Mouse (Mus musculus) CH12.LX (cell line): Measurements from ENCODE around the gene Klhl28. TPM values are rescaled to one million over a fixed set of nuclear protein-coding genes. Genes with fewer than 3 reads are reported as not detected.
A peak's percentile ranks its signal among the peaks of the same experiment; 100 is the strongest.

Source experiments
- DNase-seq: peaks from one replicate; pipeline ENCODE4 v3.0.0-alpha.2; 2013; ENCODE audit errors: extremely low read depth
- H3K27ac ChIP-seq: 2 replicates; pipeline ENCODE4 v1.5.1; 2012; ENCODE audit warnings: low read depth, mild to moderate bottlenecking, control low read depth, moderate library complexity; ENCODE audit not compliant: insufficient read depth
- H3K27me3 ChIP-seq: replicated peaks from 2 replicates; pipeline ENCODE3; 2012; ENCODE audit warnings: inconsistent platforms
- H3K36me3 ChIP-seq, 2 experiments: replicated peaks in 1 of 2; 2 replicates each; pipeline versions ENCODE3 to v1.6.1; 2012; ENCODE audit warnings: inconsistent platforms in 1 of 2, low read length in 1 of 2, mild to moderate bottlenecking in 1 of 2, mixed read lengths in 1 of 2, moderate library complexity in 1 of 2; ENCODE audit not compliant: control insufficient read depth in 1 of 2, insufficient read depth in 1 of 2
- H3K4me1 ChIP-seq, 2 experiments: 2 replicates each; pipeline ENCODE4 v1.6.1; 2012; ENCODE audit warnings: inconsistent platforms in 1 of 2, moderate library complexity in 1 of 2; ENCODE audit not compliant: insufficient read depth in 2 of 2, control insufficient read depth in 1 of 2
- H3K4me2 ChIP-seq: 2 replicates; pipeline ENCODE4 v1.6.1; 2012; ENCODE audit warnings: low read depth, mild to moderate bottlenecking, control low read depth; ENCODE audit not compliant: poor library complexity, insufficient read depth, severe bottlenecking
- H3K4me3 ChIP-seq, 3 experiments: fragments of 150-350 bp in 1 of 3; sonication (generic) in 1 of 3; replicated peaks in 1 of 3; 2 replicates each; pipeline versions ENCODE3 to v1.5.1; 2011 to 2012; ENCODE audit warnings: low read depth in 2 of 3, low read length in 2 of 3, mild to moderate bottlenecking in 2 of 3, moderate library complexity in 2 of 3, control low read depth in 1 of 3, improper control_type of control experiment in 1 of 3, inconsistent platforms in 1 of 3, mixed read lengths in 1 of 3; ENCODE audit not compliant: poor library complexity in 1 of 3
- H3K79me2 ChIP-seq: replicated peaks from 2 replicates; pipeline ENCODE4 v1.6.1; 2012; ENCODE audit warnings: mild to moderate bottlenecking, moderate library complexity; ENCODE audit not compliant: control insufficient read depth, poor library complexity, insufficient read depth, severe bottlenecking; ENCODE audit errors: extremely low read depth
- H3K9ac ChIP-seq: 2 replicates; pipeline ENCODE4 v1.6.1; 2012; ENCODE audit warnings: low read depth, mild to moderate bottlenecking, control low read depth, moderate library complexity; ENCODE audit not compliant: insufficient read depth
- H3K9me3 ChIP-seq: replicated peaks from 2 replicates; pipeline ENCODE3; 2012; ENCODE audit warnings: low read length, inconsistent platforms, mixed read lengths
- CHD1 ChIP-seq: IDR thresholded peaks from 2 replicates; pipeline ENCODE4 v1.6.1; 2012; ENCODE audit warnings: low read depth, low read length, improper control_type of control experiment, inconsistent platforms
- E2F4 ChIP-seq: IDR thresholded peaks from 2 replicates; pipeline ENCODE4 v1.6.1; 2011; ENCODE audit warnings: low read depth, low read length, improper control_type of control experiment; ENCODE audit not compliant: insufficient replicate concordance
- ELF1 ChIP-seq: IDR thresholded peaks from 2 replicates; pipeline ENCODE4 v1.6.1; 2014; ENCODE audit warnings: low read depth, mild to moderate bottlenecking, inconsistent platforms, low read length, improper control_type of control experiment
- EP300 ChIP-seq: IDR thresholded peaks from 2 replicates; pipeline ENCODE4 v1.6.1; 2011; ENCODE audit warnings: low read length, improper control_type of control experiment
- JUN ChIP-seq: IDR thresholded peaks from 2 replicates; pipeline ENCODE4 v1.6.1; 2011; ENCODE audit warnings: low read depth, mild to moderate bottlenecking, low read length, improper control_type of control experiment, moderate library complexity; ENCODE audit not compliant: insufficient read depth
- MAFK ChIP-seq: IDR thresholded peaks from 2 replicates; pipeline ENCODE4 v1.6.1; 2011; ENCODE audit warnings: low read length, improper control_type of control experiment; ENCODE audit not compliant: insufficient replicate concordance
- MEF2A ChIP-seq: IDR thresholded peaks from 2 replicates; pipeline ENCODE4 v1.6.1; 2014; ENCODE audit warnings: low read depth, mild to moderate bottlenecking, inconsistent platforms, low read length, improper control_type of control experiment, borderline replicate concordance
- MYC ChIP-seq: IDR thresholded peaks from 2 replicates; pipeline ENCODE4 v1.6.1; 2011; ENCODE audit warnings: low read depth, mild to moderate bottlenecking, improper control_type of control experiment, low read length
- NRF1 ChIP-seq: IDR thresholded peaks from 2 replicates; pipeline ENCODE4 v1.6.1; 2014; ENCODE audit warnings: low read depth, mild to moderate bottlenecking, inconsistent platforms, low read length, improper control_type of control experiment, moderate library complexity
- POLR2AphosphoS2 ChIP-seq: IDR thresholded peaks from 2 replicates; pipeline ENCODE4 v1.6.1; 2011; ENCODE audit warnings: low read depth, low read length, improper control_type of control experiment
- RAD21 ChIP-seq: IDR thresholded peaks from 2 replicates; pipeline ENCODE4 v1.6.1; 2011; ENCODE audit warnings: low read depth, mild to moderate bottlenecking, low read length, improper control_type of control experiment, moderate library complexity
- RCOR1 ChIP-seq: conservative IDR thresholded peaks from 2 replicates; pipeline ENCODE4 v1.6.1; 2012; ENCODE audit warnings: low read depth, mild to moderate bottlenecking, inconsistent platforms, low read length, improper control_type of control experiment
- SIN3A ChIP-seq: IDR thresholded peaks from 2 replicates; pipeline ENCODE4 v1.6.1; 2012; ENCODE audit warnings: low read length, improper control_type of control experiment, inconsistent platforms
- TCF12 ChIP-seq: IDR thresholded peaks from 2 replicates; pipeline ENCODE4 v1.6.1; 2014; ENCODE audit warnings: low read depth, mild to moderate bottlenecking, inconsistent platforms, low read length, improper control_type of control experiment
- ZC3H11A ChIP-seq: IDR thresholded peaks from 2 replicates; pipeline ENCODE4 v1.6.1; 2012; ENCODE audit warnings: low read depth, mild to moderate bottlenecking, inconsistent platforms, low read length, improper control_type of control experiment
- ZKSCAN1 ChIP-seq: IDR thresholded peaks from 2 replicates; pipeline ENCODE4 v1.6.1; 2012; ENCODE audit warnings: low read depth, inconsistent platforms, low read length, improper control_type of control experiment, borderline replicate concordance
- ZNF384 ChIP-seq: IDR thresholded peaks from 2 replicates; pipeline ENCODE4 v1.6.1; 2012; ENCODE audit warnings: low read depth, low read length, improper control_type of control experiment, inconsistent platforms
- dilution Hi-C: fragments of 300-500 bp; cut with MboI; formaldehyde crosslinking; loops from 2 replicates; pipeline ENCODE4 v1.14.3; 2020; ENCODE audit warnings: low sequenced_read_pairs; ENCODE audit not compliant: extremely low pct_unique_long_range_greater_than_20kb, extremely low pct_ligation_motif_present
- in situ Hi-C: fragments of 300-500 bp; cut with MboI; formaldehyde crosslinking; loops from 3 replicates; pipeline ENCODE4 v1.14.3; 2019; ENCODE audit warnings: low sequenced_read_pairs, low pct_ligation_motif_present, low pct_unique_long_range_greater_than_20kb, mixed read lengths
- polyA plus RNA-seq: library from polyadenylated mRNA; unstranded; fragments of >175 nt; gene quantifications from 2 replicates; pipeline ENCODE4 v1.2.1, GENCODE M21; 2012; ENCODE audit warnings: low read depth; ENCODE audit not compliant: insufficient read length
- total RNA-seq, 2 experiments: library from RNA; depleted of rRNA; stranded (reverse); fragments of 300-350 nt in 1 of 2; fragments of >200 nt in 1 of 2; gene quantifications; 2 replicates each; pipeline ENCODE4 v1.2.3; 2012 to 2014

The Klhl28 gene
- total and polyA plus RNA-seq, 3 experiments: 9.5 to 17.9 (median 16.6) TPM

DNA sequence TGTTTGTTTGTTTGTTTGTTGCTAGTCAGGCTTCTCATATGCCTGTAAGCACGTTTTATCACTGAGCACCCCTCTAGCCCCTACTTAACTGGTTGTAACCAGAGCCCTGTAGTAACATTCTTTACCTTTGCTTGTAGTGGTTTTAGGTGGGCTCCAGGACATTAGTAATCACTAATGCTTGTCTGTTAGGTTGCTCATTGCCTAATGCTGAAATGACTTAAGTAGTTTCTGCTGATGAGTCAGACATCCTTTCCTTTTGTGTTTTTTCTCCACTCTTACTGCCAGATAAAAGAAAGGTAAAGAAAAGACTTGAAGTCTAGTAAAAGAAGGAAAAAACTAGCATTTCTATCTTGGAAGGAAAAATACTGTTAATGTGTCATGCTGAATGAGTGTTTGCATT lies 10.9 kb upstream of the Klhl28 start:
- in situ Hi-C loops: no loop called here
- H3K4me2 ChIP-seq: peak overlapping the region; percentile 56
- H3K4me3 ChIP-seq: no peak overlapping the region

GRCm38 (mm10) chr12:64975558-64975957 lies 10.2 kb upstream of the Klhl28 start:
- Histone ChIP-seq H3K27me3 (no peaks in the 10 kb centered on the region), H3K9me3 (no peaks in the 10 kb centered on the region), H3K79me2 (peaks cover 45% of the 10 kb centered on the region), H3K27ac (no peak overlapping the region), H3K9ac (no peak overlapping the region; the same call in 1 of the 2 replicates), H3K4me3 (peak overlapping the region in 2 of 3 experiments; percentile 11 to 17)
- in situ Hi-C loops: no loop called here
- TF ChIP-seq CHD1 (no peak), EP300 (peak; percentile 19; the same call in 1 of the 2 replicates)
- TF ChIP-seq, all 38 proteins: peak for 1
- dilution Hi-C loops: no loop called here
- Histone ChIP-seq H3K36me3 (peaks cover 23 to 40% of the 10 kb centered on the region in 2 experiments), H3K4me2 (peak overlapping the region; percentile 59), H3K4me1 (peaks cover 3 to 48% of the 10 kb centered on the region in 2 experiments; a peak in 2 of 4 replicates)
- DNase-seq: no peak

More for the DNA sequence above, 10.9 kb upstream of the Klhl28 start:
- dilution Hi-C loops: no loop called here
- Histone ChIP-seq H3K9ac (no peak overlapping the region), H3K9me3 (no peaks in the 10 kb centered on the region), H3K4me1 (peaks cover 3 to 41% of the 10 kb centered on the region in 2 experiments; a peak in 2 of 4 replicates), H3K79me2 (peaks cover 39% of the 10 kb centered on the region), H3K27me3 (no peaks in the 10 kb centered on the region), H3K27ac (no peak overlapping the region), H3K36me3 (peaks cover 24 to 41% of the 10 kb centered on the region in 2 experiments)
- DNase-seq: no peak
- TF ChIP-seq MYC (no peak), MAFK (no peak), JUN (no peak), NRF1 (no peak), SIN3A (no peak), MEF2A (no peak), ZNF384 (no peak), E2F4 (no peak), RAD21 (no peak), RCOR1 (no peak), ZKSCAN1 (no peak), ZC3H11A (no peak), CHD1 (no peak), ELF1 (no peak), TCF12 (no peak), POLR2AphosphoS2 (no peak)
